Mouse (Mus musculus): ENCODE measurements around the gene Impdh1.

Gene Impdh1

GRCm38 (mm10) chr6:29211806-29212492 is 4.2 kb downstream of the Impdh1 start:
- peak; percentile 81 for DNase-seq

- DNase-seq: no peak
Observed at GRCm38 (mm10) chr6:29211146-29211545, 5.0 kb downstream of the Impdh1 start.

- DNase-seq: no peak
Observed at GRCm38 (mm10) chr6:29210231-29210936, 5.8 kb downstream of the Impdh1 start.

- no peak for DNase-seq
Observed at GRCm38 (mm10) chr6:29208178-29208577, 8.0 kb downstream of the Impdh1 start.

DNA sequence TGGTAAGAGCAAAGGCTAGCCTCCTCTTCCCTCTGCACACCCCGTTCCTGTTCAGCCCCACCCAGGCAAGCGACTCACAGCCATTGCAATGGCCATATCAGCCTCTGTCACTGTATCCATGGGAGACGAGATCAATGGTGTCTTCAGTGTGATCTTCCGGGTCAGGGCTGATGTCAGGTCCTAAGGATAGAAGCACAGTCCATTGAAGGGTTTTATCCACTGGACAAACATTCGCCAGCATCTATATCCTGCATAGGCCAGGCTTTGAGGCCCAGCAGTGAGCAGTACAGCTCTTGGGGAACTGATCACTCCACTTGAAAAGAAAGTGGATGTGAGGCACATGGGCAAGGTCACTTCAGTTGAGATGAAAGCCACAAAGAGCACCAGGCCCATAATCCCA is 9.1 kb downstream of the Impdh1 start:
- no peak for DNase-seq

- no peak for DNase-seq
Observed at GRCm38 (mm10) chr6:29206006-29206405, 10.2 kb downstream of the Impdh1 start.

DNA sequence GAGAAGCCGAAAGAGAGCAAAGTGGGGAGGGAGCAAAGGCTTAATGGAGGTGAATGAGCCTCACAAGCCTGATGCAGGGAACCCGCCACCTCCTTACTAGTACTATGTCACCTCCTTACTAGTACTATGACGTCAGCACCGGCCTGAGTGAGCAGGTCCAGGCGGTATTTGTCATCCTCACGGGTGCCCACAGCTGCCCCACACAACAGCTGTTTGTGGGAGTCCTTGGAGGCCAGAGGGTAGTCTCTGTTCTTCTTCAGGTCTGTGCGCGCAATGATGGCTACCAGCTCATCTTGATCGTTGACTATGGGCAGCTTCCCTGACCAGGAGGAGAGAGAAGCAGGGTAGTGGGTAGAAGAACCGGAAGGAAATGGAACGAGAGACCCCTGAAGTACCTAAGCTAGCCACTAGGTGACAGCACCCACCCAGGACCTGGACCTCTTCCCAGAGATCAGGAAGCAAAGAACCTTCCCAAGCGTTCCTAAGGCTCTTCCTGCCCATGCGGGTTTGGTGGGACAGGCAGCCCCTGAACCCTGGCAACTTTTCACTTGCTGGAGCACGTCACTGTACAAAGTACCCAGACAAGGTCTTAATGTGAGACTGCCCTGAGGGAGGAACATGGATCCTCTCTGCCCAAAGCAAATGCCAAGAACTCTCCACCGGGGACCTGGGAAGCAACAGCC is 11.1 kb downstream of the Impdh1 start:
- peak; percentile 32 for DNase-seq

GRCm38 (mm10) chr6:29203861-29204585 is 12.1 kb downstream of the Impdh1 start:
- DNase-seq: no peak

DNA sequence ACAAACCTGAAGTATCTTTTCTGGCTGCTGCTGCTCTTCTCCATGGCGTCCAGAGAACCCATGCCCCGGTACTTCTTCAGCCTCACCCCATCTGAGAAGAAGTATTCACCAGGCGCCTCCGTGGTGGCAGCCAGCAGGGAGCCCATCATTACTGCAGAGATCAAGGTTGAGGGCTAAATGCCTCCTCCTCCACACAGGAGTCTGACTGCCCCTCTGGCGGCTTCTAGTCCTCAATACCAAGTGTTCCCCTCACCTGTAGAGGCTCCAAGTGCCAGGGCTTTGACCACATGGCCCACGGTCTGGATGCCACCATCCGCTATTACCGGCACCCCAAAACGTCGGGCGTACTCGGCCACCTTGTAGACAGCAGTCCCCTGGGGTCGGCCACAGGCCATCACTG is 13.1 kb downstream of the Impdh1 start:
- DNase-seq: no peak

DNA sequence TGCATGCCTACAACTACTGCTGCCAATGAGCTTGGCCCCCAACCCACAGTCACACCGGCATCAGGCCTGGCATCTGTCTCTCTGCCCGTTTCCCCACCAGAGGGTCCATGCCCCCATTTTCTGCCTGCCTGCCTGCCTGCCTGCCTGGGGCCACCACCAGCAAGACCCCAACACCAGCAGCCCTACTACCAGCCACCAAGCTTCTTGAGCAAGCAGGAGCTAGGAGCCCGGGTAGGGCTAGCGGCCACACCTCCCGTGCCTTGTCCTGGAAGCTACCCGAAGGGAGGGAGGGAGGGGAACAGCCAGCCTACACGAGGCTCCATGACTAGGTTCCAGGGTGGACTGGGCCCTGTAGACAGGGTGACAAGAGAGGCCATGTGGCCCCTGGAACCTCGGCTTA is 14.2 kb downstream of the Impdh1 start:
- DNase-seq: no peak

DNA sequence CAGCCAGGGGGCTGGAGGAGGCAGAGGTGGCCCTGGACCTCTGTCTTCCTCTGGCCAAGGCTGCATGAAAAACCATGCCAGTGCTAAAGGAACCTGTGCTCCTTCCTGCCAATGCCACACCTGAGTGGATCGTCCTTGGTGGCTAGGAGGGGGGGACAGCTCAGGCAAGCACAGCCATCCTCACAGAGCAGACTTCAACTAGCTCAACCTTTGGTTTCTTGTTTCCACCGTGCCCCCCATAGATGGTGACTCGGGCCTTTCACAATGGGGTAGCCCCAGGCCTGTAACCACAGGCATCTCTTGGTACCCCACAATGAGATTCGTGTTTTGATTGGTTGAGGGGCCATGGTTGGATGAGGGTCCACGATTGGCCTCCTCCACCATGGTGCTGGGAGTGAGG is 14.8 kb downstream of the Impdh1 start:
- DNase-seq: no peak

DNA sequence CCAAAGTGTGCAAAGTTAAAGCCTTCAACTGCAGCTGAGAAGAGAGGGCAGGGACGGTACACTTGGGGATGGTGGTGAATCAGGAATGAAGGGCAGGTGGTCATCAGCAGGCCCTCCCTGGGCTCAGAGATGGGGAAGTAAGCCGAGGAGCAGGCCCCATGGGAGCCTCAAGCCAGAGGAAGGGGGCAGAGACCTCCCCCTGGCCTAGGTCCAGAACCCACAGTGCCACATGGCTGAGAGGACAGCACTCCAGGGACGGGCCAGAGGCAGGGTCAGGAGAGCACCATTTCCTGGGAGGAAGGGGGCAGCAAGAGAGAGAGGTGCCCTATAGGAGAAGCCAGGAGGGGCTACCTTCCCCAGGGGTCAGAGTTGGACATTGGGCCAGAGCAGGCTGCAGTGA is 15.7 kb downstream of the Impdh1 start:
- no peak for DNase-seq

GRCm38 (mm10) chr6:29199223-29199855 is 16.8 kb downstream of the Impdh1 start:
- no peak for DNase-seq

- peak; percentile 81 for DNase-seq
Observed at GRCm38 (mm10) chr6:29198309-29199222, 17.6 kb downstream of the Impdh1 start.

DNA sequence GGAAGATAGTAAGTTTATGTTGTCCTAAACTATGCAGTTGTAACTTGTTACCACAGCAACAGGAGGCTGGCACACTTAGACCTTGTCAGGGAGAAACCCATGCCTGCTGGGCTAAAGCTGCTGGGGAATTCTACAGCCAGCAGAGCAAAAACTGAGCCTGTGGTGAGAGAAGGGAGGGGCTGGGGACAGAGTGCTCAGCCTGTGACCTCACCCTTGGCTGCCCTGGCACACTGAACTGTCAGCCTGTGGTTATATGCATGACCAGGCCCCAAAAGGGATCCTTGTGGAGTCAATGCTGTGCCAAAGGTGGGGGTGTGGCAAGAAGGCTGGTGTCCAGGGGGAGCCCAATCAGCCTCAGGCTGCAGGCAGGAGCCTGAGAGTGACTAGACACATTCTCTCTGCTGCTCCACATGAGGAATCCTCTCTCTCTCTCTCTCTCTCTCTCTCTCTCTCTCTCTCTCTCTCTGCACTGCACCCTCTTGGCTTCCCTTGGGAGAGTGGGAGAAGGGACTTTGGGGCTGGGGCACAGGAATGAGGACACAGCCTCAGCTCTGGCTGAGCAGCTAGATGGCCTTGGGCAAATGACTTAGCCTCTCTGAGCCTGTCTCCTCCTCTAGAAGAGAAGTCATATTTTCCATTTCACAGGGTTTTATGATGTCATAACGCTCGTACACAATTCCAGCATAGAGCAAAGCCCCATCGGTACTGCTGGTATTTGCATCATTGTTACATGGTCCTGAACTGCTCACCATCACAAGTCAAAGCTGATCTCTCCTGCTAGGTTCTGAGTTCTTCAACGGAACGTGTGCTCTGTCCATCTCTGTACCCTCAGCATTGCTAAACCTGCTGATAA is 20.1 kb downstream of the Impdh1 start:
- no peak for DNase-seq

DNA sequence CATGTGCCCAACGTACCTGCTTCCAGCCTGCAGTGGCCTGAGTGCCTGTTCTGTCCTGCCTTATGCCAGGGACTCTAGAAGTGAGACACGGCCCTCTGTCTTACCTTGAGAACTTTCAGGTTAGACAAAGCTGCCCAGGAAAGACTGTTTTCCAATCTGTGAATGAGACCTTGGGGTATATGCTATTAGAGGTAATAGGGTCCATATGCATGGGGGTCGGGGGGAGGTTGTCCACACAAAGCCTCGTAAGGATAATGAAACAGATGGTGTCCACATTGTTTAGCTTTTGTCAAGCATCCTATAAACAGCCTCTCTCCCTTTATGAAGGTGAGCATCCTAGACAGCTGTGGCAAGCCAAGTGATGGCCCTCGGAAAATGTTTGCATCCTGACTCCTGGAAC is 21.0 kb downstream of the Impdh1 start:
- no peak for DNase-seq

- DNase-seq: no peak
Observed at GRCm38 (mm10) chr6:29193961-29194750, 22.0 kb downstream of the Impdh1 start.

DNA sequence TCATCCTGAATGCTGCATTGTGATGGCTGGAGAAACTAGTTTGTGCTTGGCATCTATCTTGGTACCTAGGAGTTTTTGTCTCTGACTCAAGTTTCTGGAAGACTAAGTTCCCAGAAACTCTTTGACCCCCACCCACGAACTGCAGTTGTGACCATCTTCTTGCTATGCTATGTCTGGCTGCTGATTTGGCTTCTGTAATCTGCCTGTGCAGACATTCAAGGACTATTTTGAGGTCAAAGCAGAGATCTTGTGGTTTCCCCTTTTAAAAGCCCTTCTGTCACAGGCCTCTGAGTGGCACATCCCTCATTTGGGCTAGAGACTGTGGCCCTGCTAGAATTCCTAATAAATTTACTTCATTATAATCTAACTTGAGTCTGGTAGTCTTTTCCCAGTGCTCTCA is 28.2 kb downstream of the Impdh1 start:
- no peak for DNase-seq

GRCm38 (mm10) chr6:29179843-29180242 is 36.3 kb downstream of the Impdh1 start:
- no peak for DNase-seq

Data from liver (tissue).